Mouse (Mus musculus): Measurements from ENCODE around the gene Atp5f1. TPM values are rescaled to one million over a fixed set of nuclear protein-coding genes. Genes with fewer than 3 reads are reported as not detected.

The Atp5f1 gene
- total RNA-seq, 2 experiments from 2014 or later: 533 to 569 TPM

GRCm38 (mm10) chr3:105899394-105900147 lies 60.3 kb downstream of the Atp5f1 start:
- DNase-seq: peak; percentile 88

DNA sequence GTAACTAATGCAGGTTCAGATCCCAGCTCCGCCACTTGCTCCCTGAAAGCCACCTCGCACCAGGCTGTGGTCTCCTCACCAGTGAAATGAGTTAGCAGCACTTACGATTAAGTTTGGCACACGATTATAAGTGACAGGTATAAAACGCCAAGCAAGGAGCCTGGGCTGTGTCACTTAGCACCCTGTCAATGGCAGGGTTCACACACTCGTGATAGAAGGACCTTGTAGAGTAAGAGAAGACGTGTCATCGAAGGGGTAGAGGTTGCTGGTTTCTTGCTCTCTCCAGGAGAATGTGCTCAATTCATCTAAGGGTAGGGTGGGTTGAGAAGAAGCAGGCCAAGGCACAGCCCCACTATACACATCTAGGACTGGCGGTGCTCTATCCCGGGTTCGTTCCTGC lies 61.0 kb downstream of the Atp5f1 start:
- DNase-seq: no peak

GRCm38 (mm10) chr3:105898325-105898724 lies 61.6 kb downstream of the Atp5f1 start:
- peak; percentile 53 for DNase-seq

- DNase-seq: no peak
Observed at GRCm38 (mm10) chr3:105896811-105897210, 63.1 kb downstream of the Atp5f1 start.

DNA sequence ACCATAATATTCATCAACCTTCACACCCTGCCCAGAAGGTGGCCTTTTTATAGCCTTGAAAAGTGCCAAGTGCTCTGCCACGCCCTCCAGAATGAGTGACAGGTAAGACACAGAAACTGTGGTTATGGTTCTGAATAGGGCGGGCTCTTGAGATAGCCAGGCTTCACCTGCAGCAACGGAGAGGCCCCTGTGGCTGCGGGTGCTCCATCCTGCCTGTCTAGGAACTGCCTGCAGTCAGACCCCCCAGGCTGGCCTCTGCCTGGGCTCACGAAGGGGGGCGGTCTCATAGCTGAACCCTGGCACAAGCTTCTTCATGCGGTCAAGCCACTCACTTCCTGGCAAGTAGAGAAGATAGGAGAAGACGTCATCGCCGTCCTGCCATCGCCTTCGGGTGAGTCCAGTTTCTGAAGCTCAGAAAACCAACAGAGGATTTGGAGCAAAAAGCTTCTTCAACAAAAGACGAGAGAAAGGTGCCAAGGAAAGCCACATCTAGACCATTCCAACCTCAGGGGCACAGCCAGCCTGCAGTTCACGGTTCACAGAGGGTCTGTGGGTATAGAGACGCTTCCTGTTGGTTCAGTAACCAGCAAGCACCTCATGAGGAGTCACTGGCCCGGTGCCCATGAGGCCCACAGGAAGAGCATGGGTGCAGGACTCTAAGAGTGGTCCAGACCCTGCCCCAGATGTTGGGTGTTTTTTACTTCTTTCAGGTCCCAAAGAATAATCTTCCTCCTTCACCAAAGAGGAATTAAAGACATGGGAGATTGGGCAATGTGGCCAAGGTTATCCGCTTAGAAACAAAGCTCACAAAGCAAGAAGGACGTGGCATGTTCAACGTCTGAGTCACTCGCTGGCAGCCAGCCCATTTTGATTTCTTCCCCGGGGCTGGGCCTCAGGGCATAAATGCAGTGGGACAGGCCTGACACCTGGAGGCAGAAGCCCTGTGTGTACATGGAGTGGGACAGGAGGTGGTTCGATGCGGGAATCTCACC lies 65.0 kb downstream of the Atp5f1 start:
- DNase-seq: peak; percentile 98

DNA sequence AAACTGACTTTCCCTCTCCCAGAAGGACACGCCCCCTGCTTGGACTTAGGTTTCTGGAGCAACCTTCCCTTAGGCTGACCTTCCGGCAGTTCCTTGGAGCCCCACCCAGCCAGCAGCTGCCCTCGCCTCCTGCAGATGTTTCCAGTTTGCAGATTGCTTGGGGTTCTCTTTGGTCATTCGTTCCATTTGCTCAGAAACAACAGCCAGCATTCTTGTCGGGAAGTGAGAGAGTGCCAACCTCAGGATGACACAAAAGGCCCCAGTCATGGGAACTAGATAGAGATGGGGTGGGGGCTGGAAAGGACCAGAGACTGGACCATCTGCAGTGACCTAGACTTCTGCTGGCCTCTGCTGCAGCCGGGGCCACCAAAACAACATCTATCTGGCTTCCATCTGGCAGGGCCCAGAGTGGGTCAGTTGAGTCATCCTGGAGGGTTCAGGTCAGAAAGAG lies 65.9 kb downstream of the Atp5f1 start:
- DNase-seq: peak; percentile 46

Other genes starting within 250 kb of the Atp5f1 start
- 100 to 1,000 TPM; 167 to 181 TPM for gene Rap1a, start 158.8 kb downstream of the Atp5f1 start, total RNA-seq (2021)
- gene Adora3, start 89.2 kb downstream of the Atp5f1 start, total RNA-seq (2021): under 1 TPM in 1 of 2 experiments, not detected in 1; 0.54 TPM
- under 1 TPM in 1 of 2 experiments, not detected in 1; 0.33 TPM for gene Tmigd3, start 89.2 kb downstream of the Atp5f1 start, total RNA-seq (2021)
- 1 to 10 TPM; 1.6 TPM for gene I830077J02Rik, start 27.4 kb downstream of the Atp5f1 start, total RNA-seq (2021)
- 10 to 100 TPM; 59.0 to 60.8 TPM for gene Wdr77, start 730 bp downstream of the Atp5f1 start, total RNA-seq (2021)
- gene Ovgp1, start 13.6 kb upstream of the Atp5f1 start, total RNA-seq (2021): 1 to 10 TPM in 1 of 2 experiments, under 1 TPM in 1; 0.75 to 2.8 TPM
- gene Pifo, start 54.5 kb upstream of the Atp5f1 start, total RNA-seq (2021): not detected
- gene Chil5, start 72.7 kb upstream of the Atp5f1 start, total RNA-seq (2021): not detected
- not detected for gene Chia1, start 153.1 kb upstream of the Atp5f1 start, total RNA-seq (2021)
- gene Chil3, start 207.5 kb upstream of the Atp5f1 start, total RNA-seq (2021): 1 to 10 TPM; 6.3 to 6.5 TPM

Data from adrenal gland, postnatal 10 days (tissue).